Mouse (Mus musculus): ENCODE data around the gene Prickle3. TPM values are rescaled to one million over a fixed set of nuclear protein-coding genes. Genes with fewer than 3 reads are reported as not detected.

The Prickle3 gene
- polyA plus RNA-seq, 1 experiment from 2014 or later, result 2.4 TPM

DNA sequence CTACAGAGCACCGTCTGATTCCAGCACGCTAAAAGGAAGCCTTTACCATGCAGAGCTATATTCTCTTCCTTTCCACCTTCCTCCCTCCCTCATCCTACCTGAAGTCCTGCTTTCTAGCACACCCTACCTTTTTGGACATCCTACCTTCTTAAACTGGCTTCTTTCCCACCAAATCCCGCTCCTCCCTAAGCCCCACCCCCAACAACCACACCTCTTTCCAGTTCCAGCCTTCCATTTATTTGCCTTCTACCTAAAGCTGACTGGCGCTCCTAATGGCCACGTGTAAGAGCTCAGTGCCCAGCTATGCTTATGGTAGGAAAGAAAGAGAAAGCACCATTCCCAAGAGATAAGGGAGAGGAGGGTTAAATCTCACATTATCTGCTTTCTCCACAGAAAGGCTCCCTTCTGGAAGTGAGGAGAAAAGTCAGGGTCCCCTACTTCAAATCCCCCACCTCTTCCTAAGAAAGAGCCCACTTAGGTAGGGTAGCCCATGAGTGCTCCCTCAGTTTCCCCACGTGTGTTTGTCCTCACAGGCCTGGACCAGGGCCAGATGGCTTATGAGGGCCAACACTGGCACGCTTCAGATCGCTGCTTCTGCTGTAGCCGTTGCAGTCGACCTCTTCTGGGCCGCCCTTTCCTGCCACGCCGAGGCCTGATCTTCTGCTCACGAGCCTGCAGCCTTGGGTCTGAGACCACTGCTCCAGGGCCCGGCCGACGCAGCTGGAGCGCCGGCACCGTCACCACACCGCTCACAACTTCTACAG lies 8.9 kb downstream of the Prickle3 start:
- no peak overlapping the region for H3K4me2 ChIP-seq (ENCODE audit: low read depth)
- H3K36me3 ChIP-seq (ENCODE audit: control insufficient read depth, insufficient read depth, low read length), result no peaks in the 10 kb centered on the region
- no peak overlapping the region for H3K4me3 ChIP-seq (ENCODE audit: low read depth, low read length)
- no peaks in the 10 kb centered on the region for H3K9me3 ChIP-seq (ENCODE audit: control insufficient read depth, low read length)
- no peak overlapping the region for H3K27ac ChIP-seq (ENCODE audit: low read depth, low read length)
- no peak for ATAC-seq (ENCODE audit: insufficient read depth, low FRiP score, low TSS enrichment)
- no peaks in the 10 kb centered on the region for H3K27me3 ChIP-seq (ENCODE audit: control insufficient read depth, insufficient read depth, low read length)
- H3K9ac ChIP-seq (ENCODE audit: low read length), result no peak overlapping the region
- no peaks in the 10 kb centered on the region for H3K4me1 ChIP-seq (ENCODE audit: control insufficient read depth, insufficient read depth, low read length)
- WGBS, result 72% methylated on average over 21 of the region's 21 CpGs
- DNase-seq (ENCODE audit: low spot score), result no peak

- Histone ChIP-seq H3K4me2 (ENCODE audit: low read depth) (peak overlapping the region; percentile 44), H3K9me3 (ENCODE audit: control insufficient read depth, low read length) (no peaks in the 10 kb centered on the region), H3K36me3 (ENCODE audit: control insufficient read depth, insufficient read depth, low read length) (no peaks in the 10 kb centered on the region), H3K9ac (ENCODE audit: low read length) (peak overlapping the region; percentile 41; the same call in 1 of the 2 replicates), H3K4me1 (ENCODE audit: control insufficient read depth, insufficient read depth, low read length) (no peaks in the 10 kb centered on the region), H3K27me3 (ENCODE audit: control insufficient read depth, insufficient read depth, low read length) (no peaks in the 10 kb centered on the region), H3K4me3 (ENCODE audit: low read depth, low read length) (peak overlapping the region; percentile 36), H3K27ac (ENCODE audit: low read depth, low read length) (no peak overlapping the region)
- 21% methylated on average over 13 of the region's 19 CpGs for WGBS
- ATAC-seq (ENCODE audit: insufficient read depth, low FRiP score, low TSS enrichment) (peak; percentile 69), DNase-seq (ENCODE audit: low spot score) (peak; percentile 42)
Observed at GRCm38 (mm10) chrX:7670390-7670881, 13.4 kb downstream of the Prickle3 start.

- Histone ChIP-seq H3K27ac (ENCODE audit: low read depth, low read length) (no peak within 1 kb of the TSS), H3K9me3 (ENCODE audit: control insufficient read depth, low read length) (no peaks in the 10 kb centered on the region), H3K4me2 (ENCODE audit: low read depth) (peak within 1 kb of the TSS; percentile 44), H3K4me1 (ENCODE audit: control insufficient read depth, insufficient read depth, low read length) (no peaks in the 10 kb centered on the region), H3K9ac (ENCODE audit: low read length) (peak within 1 kb of the TSS; percentile 41), H3K27me3 (ENCODE audit: control insufficient read depth, insufficient read depth, low read length) (no peaks in the 10 kb centered on the region), H3K36me3 (ENCODE audit: control insufficient read depth, insufficient read depth, low read length) (no peaks in the 10 kb centered on the region), H3K4me3 (ENCODE audit: low read depth, low read length) (peak within 1 kb of the TSS; percentile 36)
- peak; percentile 68 for ATAC-seq (ENCODE audit: insufficient read depth, low FRiP score, low TSS enrichment)
- WGBS, result 18% methylated on average over 27 of the region's 36 CpGs
- DNase-seq (ENCODE audit: low spot score), result peak; percentile 20
Observed at GRCm38 (mm10) chrX:7670921-7671623, 14.0 kb downstream of the Prickle3 start, which contains the start of gene Plp2. Gene Plp2, minus strand, starts transcription at chrX:7671390.

DNA sequence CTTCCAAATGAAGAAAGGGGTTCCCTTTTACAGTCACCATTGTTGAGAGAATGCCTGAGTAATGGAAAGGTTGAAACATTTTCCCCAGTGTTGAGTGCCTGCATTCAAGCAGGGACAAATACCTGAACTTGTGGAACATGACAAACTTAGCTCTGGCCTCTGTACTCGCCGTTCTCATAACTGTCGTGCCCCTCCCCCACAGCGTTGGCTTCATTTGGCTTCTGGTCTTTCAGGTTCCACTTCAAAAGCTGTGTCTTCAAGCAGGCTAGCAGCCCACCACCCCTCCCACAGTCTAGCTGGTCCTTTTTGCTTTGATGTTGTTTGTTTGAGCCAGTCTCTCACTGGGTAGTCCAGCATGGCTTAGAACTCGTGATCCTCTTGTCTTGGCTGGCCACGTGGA lies 15.7 kb downstream of the Prickle3 start:
- ATAC-seq (ENCODE audit: insufficient read depth, low FRiP score, low TSS enrichment) (no peak), DNase-seq (ENCODE audit: low spot score) (no peak)
- no peaks in the 10 kb centered on the region for H3K27me3 ChIP-seq (ENCODE audit: control insufficient read depth, insufficient read depth, low read length)
- no peak overlapping the region for H3K4me3 ChIP-seq (ENCODE audit: low read depth, low read length)
- no peaks in the 10 kb centered on the region for H3K9me3 ChIP-seq (ENCODE audit: control insufficient read depth, low read length)
- H3K4me1 ChIP-seq (ENCODE audit: control insufficient read depth, insufficient read depth, low read length), result no peaks in the 10 kb centered on the region
- H3K36me3 ChIP-seq (ENCODE audit: control insufficient read depth, insufficient read depth, low read length), result no peaks in the 10 kb centered on the region
- 40% methylated on average over 6 of the region's 6 CpGs for whole genome bisulfite sequencing
- no peak overlapping the region for H3K4me2 ChIP-seq (ENCODE audit: low read depth)
- no peak overlapping the region for H3K9ac ChIP-seq (ENCODE audit: low read length)
- no peak overlapping the region for H3K27ac ChIP-seq (ENCODE audit: low read depth, low read length)

DNA sequence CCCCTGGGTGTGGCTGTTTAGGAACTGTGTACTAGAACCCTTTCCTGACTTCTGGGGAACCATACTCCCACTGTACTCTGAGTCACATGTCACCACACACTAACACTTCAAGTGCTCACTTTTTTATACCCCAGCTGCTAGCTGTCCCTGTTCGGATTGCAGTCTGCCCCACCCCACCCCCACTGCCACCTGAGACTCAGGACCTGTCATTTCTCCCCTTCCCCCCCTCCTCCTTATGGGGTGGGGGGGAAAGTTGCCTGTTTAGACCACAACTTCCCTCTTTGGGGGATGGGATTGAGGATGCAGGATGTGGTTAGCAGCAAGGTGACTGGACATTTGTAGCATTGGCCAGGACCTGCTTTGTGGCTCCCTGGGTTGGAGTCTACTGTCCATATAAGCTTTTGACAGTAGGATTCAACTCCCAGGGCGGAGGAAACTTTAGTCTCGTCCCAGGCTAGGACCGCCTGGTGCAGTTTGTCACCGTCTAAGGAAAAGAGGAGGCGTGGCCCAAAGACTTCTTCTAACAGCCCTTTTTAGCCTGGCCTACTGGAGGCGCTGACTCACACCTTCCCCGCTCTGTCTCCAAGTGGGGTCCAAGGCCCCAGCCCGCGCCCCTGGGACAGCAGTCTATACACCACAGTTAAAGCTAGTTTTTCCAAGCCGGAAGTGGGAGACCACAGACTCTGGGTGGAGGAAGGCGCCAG lies 16.7 kb downstream of the Prickle3 start:
- WGBS, result 39% methylated on average over 12 of the region's 12 CpGs
- Histone ChIP-seq H3K9ac (ENCODE audit: low read length) (no peak overlapping the region), H3K27me3 (ENCODE audit: control insufficient read depth, insufficient read depth, low read length) (no peaks in the 10 kb centered on the region), H3K27ac (ENCODE audit: low read depth, low read length) (no peak overlapping the region), H3K4me1 (ENCODE audit: control insufficient read depth, insufficient read depth, low read length) (no peaks in the 10 kb centered on the region), H3K36me3 (ENCODE audit: control insufficient read depth, insufficient read depth, low read length) (no peaks in the 10 kb centered on the region), H3K4me2 (ENCODE audit: low read depth) (no peak overlapping the region), H3K9me3 (ENCODE audit: control insufficient read depth, low read length) (no peaks in the 10 kb centered on the region), H3K4me3 (ENCODE audit: low read depth, low read length) (no peak overlapping the region)
- ATAC-seq (ENCODE audit: insufficient read depth, low FRiP score, low TSS enrichment), result no peak
- no peak for DNase-seq (ENCODE audit: low spot score)

DNA sequence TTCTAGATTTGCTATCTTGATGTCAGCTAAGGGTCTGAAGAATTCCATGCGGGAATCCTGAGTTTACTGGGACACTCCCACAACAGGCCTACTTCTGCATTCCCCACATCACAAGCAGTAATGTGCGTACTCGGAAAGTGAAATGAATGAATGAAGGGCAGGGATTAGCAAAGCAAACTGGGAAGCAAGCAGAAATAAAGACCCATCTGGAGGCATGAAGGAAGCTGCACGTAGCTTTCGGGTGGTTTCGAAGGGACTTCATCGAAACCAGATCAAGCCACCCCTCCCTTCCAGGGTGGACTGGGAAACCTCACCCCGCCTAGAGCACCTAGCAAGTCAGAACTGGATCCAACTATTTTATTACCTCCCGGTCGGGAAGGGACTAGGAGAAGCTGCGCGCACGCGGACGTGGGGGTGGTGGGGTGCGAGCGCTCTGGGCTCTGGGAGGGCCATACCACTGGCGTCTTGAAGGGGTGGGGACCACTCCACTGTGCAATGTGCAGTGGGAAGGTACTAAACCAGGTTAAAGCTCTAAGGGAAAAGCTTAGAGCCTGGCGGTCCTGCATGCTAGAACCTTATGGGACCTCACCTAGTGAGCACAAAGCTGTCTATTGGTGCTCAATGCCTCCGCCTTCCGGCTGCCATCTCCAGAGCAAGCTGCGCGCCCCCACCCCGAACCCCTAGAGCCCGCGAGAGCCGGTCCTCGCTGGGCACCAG lies 17.4 kb downstream of the Prickle3 start:
- H3K9ac ChIP-seq (ENCODE audit: low read length), result no peak overlapping the region
- no peak overlapping the region for H3K27ac ChIP-seq (ENCODE audit: low read depth, low read length)
- H3K9me3 ChIP-seq (ENCODE audit: control insufficient read depth, low read length), result no peaks in the 10 kb centered on the region
- 38% methylated on average over 27 of the region's 28 CpGs for WGBS
- H3K27me3 ChIP-seq (ENCODE audit: control insufficient read depth, insufficient read depth, low read length), result no peaks in the 10 kb centered on the region
- H3K4me2 ChIP-seq (ENCODE audit: low read depth), result peak overlapping the region; percentile 32
- H3K4me3 ChIP-seq (ENCODE audit: low read depth, low read length), result 0 out of 2 replicates have a peak overlapping the region, but pooled peaks have one; percentile 4
- no peak for ATAC-seq (ENCODE audit: insufficient read depth, low FRiP score, low TSS enrichment)
- DNase-seq (ENCODE audit: low spot score), result no peak
- H3K36me3 ChIP-seq (ENCODE audit: control insufficient read depth, insufficient read depth, low read length), result no peaks in the 10 kb centered on the region
- no peaks in the 10 kb centered on the region for H3K4me1 ChIP-seq (ENCODE audit: control insufficient read depth, insufficient read depth, low read length)

- no peaks in the 10 kb centered on the region for H3K4me1 ChIP-seq (ENCODE audit: control insufficient read depth, insufficient read depth, low read length)
- 0 out of 2 replicates have a peak overlapping the region, but pooled peaks have one; percentile 4 for H3K4me3 ChIP-seq (ENCODE audit: low read depth, low read length)
- no peak overlapping the region for H3K27ac ChIP-seq (ENCODE audit: low read depth, low read length)
- no peak for DNase-seq (ENCODE audit: low spot score)
- no peak overlapping the region for H3K9ac ChIP-seq (ENCODE audit: low read length)
- no peaks in the 10 kb centered on the region for H3K9me3 ChIP-seq (ENCODE audit: control insufficient read depth, low read length)
- ATAC-seq (ENCODE audit: insufficient read depth, low FRiP score, low TSS enrichment), result no peak
- H3K4me2 ChIP-seq (ENCODE audit: low read depth), result peak overlapping the region; percentile 32
- WGBS, result 39% methylated on average over 10 of the region's 10 CpGs
- no peaks in the 10 kb centered on the region for H3K27me3 ChIP-seq (ENCODE audit: control insufficient read depth, insufficient read depth, low read length)
- no peaks in the 10 kb centered on the region for H3K36me3 ChIP-seq (ENCODE audit: control insufficient read depth, insufficient read depth, low read length)
Observed at GRCm38 (mm10) chrX:7675001-7675380, 17.9 kb downstream of the Prickle3 start.

GRCm38 (mm10) chrX:7678986-7679385 lies 21.9 kb downstream of the Prickle3 start:
- H3K27me3 ChIP-seq (ENCODE audit: control insufficient read depth, insufficient read depth, low read length), result no peaks in the 10 kb centered on the region
- ATAC-seq (ENCODE audit: insufficient read depth, low FRiP score, low TSS enrichment), result no peak
- H3K9ac ChIP-seq (ENCODE audit: low read length), result no peak overlapping the region
- no peak overlapping the region for H3K4me3 ChIP-seq (ENCODE audit: low read depth, low read length)
- H3K4me2 ChIP-seq (ENCODE audit: low read depth), result no peak overlapping the region
- H3K36me3 ChIP-seq (ENCODE audit: control insufficient read depth, insufficient read depth, low read length), result no peaks in the 10 kb centered on the region
- no peak overlapping the region for H3K27ac ChIP-seq (ENCODE audit: low read depth, low read length)
- H3K4me1 ChIP-seq (ENCODE audit: control insufficient read depth, insufficient read depth, low read length), result no peaks in the 10 kb centered on the region
- no peaks in the 10 kb centered on the region for H3K9me3 ChIP-seq (ENCODE audit: control insufficient read depth, low read length)
- no peak for DNase-seq (ENCODE audit: low spot score)
- 53% methylated on average over 3 of the region's 3 CpGs for WGBS
